Mouse (Mus musculus): ENCODE measurements at regions not wholly inside any gene's neighbourhood (a gene's known extent, or its start where the extent isn't known, plus 50 kb on each side); places are given as distances from the start of the nearest gene placed in this dataset.
"Not testable (repeated sequence)": the region's sequence is repeated elsewhere in the genome, so short reads cannot be mapped to it uniquely, and the experiment has no call there.

- not testable (repeated sequence) for H3K36me3 ChIP-seq; H3K4me3 ChIP-seq (replicated peaks); ATAC-seq (replicated peaks; ENCODE audit: low FRiP score); H3K9ac ChIP-seq; H3K4me2 ChIP-seq; H3K27ac ChIP-seq; H3K4me1 ChIP-seq; H3K27me3 ChIP-seq; H3K9me3 ChIP-seq (replicated peaks)
- WGBS: 82% methylated on average over 17 of the region's 17 CpGs
Measured at GRCm38 (mm10) chr13:111883768-111884566, 75.2 kb upstream of the Map3k1 start.

GRCm38 (mm10) chr13:111890792-111891191 is 82.0 kb upstream of the Map3k1 start:
- Histone ChIP-seq H3K9me3 (replicated peaks) (no peaks in the 10 kb centered on the region), H3K27ac (no peak overlapping the region), H3K4me3 (replicated peaks) (no peak overlapping the region), H3K27me3 (no peaks in the 10 kb centered on the region), H3K4me2 (no peak overlapping the region), H3K9ac (no peak overlapping the region), H3K36me3 (no peaks in the 10 kb centered on the region), H3K4me1 (peaks cover 21% of the 10 kb centered on the region)
- 69% methylated on average over 3 of the region's 3 CpGs for WGBS
- ATAC-seq (replicated peaks; ENCODE audit: low FRiP score): no peak

- Histone ChIP-seq H3K36me3 (no peaks in the 10 kb centered on the region), H3K4me2 (no peak overlapping the region), H3K9me3 (replicated peaks) (no peaks in the 10 kb centered on the region), H3K27me3 (no peaks in the 10 kb centered on the region), H3K27ac (no peak overlapping the region), H3K4me1 (peaks cover 31% of the 10 kb centered on the region), H3K4me3 (replicated peaks) (no peak overlapping the region), H3K9ac (no peak overlapping the region)
- 90% methylated on average over 8 of the region's 8 CpGs for WGBS
- no peak for ATAC-seq (replicated peaks; ENCODE audit: low FRiP score)
Measured at GRCm38 (mm10) chr13:111892141-111892540, 83.3 kb upstream of the Map3k1 start.

GRCm38 (mm10) chr13:111893221-111893713 is 84.5 kb upstream of the Map3k1 start:
- no peak overlapping the region for H3K9ac ChIP-seq
- no peaks in the 10 kb centered on the region for H3K36me3 ChIP-seq
- H3K4me2 ChIP-seq: peak overlapping the region; percentile 36
- H3K27me3 ChIP-seq: no peaks in the 10 kb centered on the region
- ATAC-seq (replicated peaks; ENCODE audit: low FRiP score): no peak
- peaks cover 31% of the 10 kb centered on the region for H3K4me1 ChIP-seq
- no peaks in the 10 kb centered on the region for H3K9me3 ChIP-seq (replicated peaks)
- 0 out of 2 replicates have a peak overlapping the region, but pooled peaks have one; percentile 16 for H3K27ac ChIP-seq
- 8% methylated on average over 14 of the region's 14 CpGs for WGBS
- no peak overlapping the region for H3K4me3 ChIP-seq (replicated peaks)

- no peaks in the 10 kb centered on the region for H3K9me3 ChIP-seq (replicated peaks)
- H3K4me1 ChIP-seq: peaks cover 31% of the 10 kb centered on the region
- no peaks in the 10 kb centered on the region for H3K36me3 ChIP-seq
- H3K27ac ChIP-seq: no peak overlapping the region
- WGBS: 71% methylated on average over 15 of the region's 15 CpGs
- H3K27me3 ChIP-seq: no peaks in the 10 kb centered on the region
- H3K4me3 ChIP-seq (replicated peaks): no peak overlapping the region
- no peak overlapping the region for H3K9ac ChIP-seq
- H3K4me2 ChIP-seq: peak overlapping the region; percentile 35
- ATAC-seq (replicated peaks; ENCODE audit: low FRiP score): peak; percentile 31; the same call in 1 of the 2 replicates
Measured at GRCm38 (mm10) chr13:111894804-111895478, 86.1 kb upstream of the Map3k1 start.

- H3K36me3 ChIP-seq: no peaks in the 10 kb centered on the region
- no peak overlapping the region for H3K27ac ChIP-seq
- no peak overlapping the region for H3K9ac ChIP-seq
- no peak overlapping the region for H3K4me3 ChIP-seq (replicated peaks)
- no peaks in the 10 kb centered on the region for H3K27me3 ChIP-seq
- WGBS: 32% methylated on average over 2 of the region's 2 CpGs
- no peak overlapping the region for H3K4me2 ChIP-seq
- no peak for ATAC-seq (replicated peaks; ENCODE audit: low FRiP score)
- H3K4me1 ChIP-seq: peaks cover 31% of the 10 kb centered on the region
- no peaks in the 10 kb centered on the region for H3K9me3 ChIP-seq (replicated peaks)
Measured at GRCm38 (mm10) chr13:111896279-111896678, 87.5 kb upstream of the Map3k1 start.

GRCm38 (mm10) chr13:111903361-111903760 is 94.6 kb upstream of the Map3k1 start:
- H3K27me3 ChIP-seq: no peaks in the 10 kb centered on the region
- H3K4me1 ChIP-seq: peaks cover 19% of the 10 kb centered on the region
- H3K27ac ChIP-seq: no peak overlapping the region
- ATAC-seq (replicated peaks; ENCODE audit: low FRiP score): no peak
- no peak overlapping the region for H3K4me2 ChIP-seq
- H3K9me3 ChIP-seq (replicated peaks): no peaks in the 10 kb centered on the region
- 54% methylated on average over 2 of the region's 2 CpGs for WGBS
- no peak overlapping the region for H3K4me3 ChIP-seq (replicated peaks)
- H3K9ac ChIP-seq: no peak overlapping the region
- no peaks in the 10 kb centered on the region for H3K36me3 ChIP-seq

GRCm38 (mm10) chr13:111903931-111904330 is 95.1 kb upstream of the Map3k1 start:
- H3K9me3 ChIP-seq (replicated peaks): no peaks in the 10 kb centered on the region
- 55% methylated on average over 9 of the region's 9 CpGs for whole genome bisulfite sequencing
- no peak overlapping the region for H3K4me3 ChIP-seq (replicated peaks)
- no peak overlapping the region for H3K9ac ChIP-seq
- no peak for ATAC-seq (replicated peaks; ENCODE audit: low FRiP score)
- H3K4me1 ChIP-seq: peaks cover 19% of the 10 kb centered on the region
- H3K4me2 ChIP-seq: no peak overlapping the region
- no peak overlapping the region for H3K27ac ChIP-seq
- no peaks in the 10 kb centered on the region for H3K27me3 ChIP-seq
- H3K36me3 ChIP-seq: no peaks in the 10 kb centered on the region

- no peaks in the 10 kb centered on the region for H3K27me3 ChIP-seq
- no peaks in the 10 kb centered on the region for H3K9me3 ChIP-seq (replicated peaks)
- H3K27ac ChIP-seq: peak overlapping the region; percentile 66
- H3K9ac ChIP-seq: no peak overlapping the region
- 44% methylated on average over 16 of the region's 17 CpGs for WGBS
- H3K4me1 ChIP-seq: peaks cover 19% of the 10 kb centered on the region
- peak; percentile 44 for ATAC-seq (replicated peaks; ENCODE audit: low FRiP score)
- no peaks in the 10 kb centered on the region for H3K36me3 ChIP-seq
- no peak overlapping the region for H3K4me3 ChIP-seq (replicated peaks)
- H3K4me2 ChIP-seq: peak overlapping the region; percentile 28
Measured at GRCm38 (mm10) chr13:111904616-111905212, 95.9 kb upstream of the Map3k1 start.

GRCm38 (mm10) chr13:111905213-111905701 is 96.5 kb upstream of the Map3k1 start:
- Histone ChIP-seq H3K36me3 (no peaks in the 10 kb centered on the region), H3K4me1 (peaks cover 19% of the 10 kb centered on the region), H3K9me3 (replicated peaks) (no peaks in the 10 kb centered on the region), H3K4me3 (replicated peaks) (no peak overlapping the region), H3K27me3 (no peaks in the 10 kb centered on the region), H3K4me2 (peak overlapping the region; percentile 28), H3K9ac (no peak overlapping the region), H3K27ac (peak overlapping the region; percentile 66)
- WGBS: 29% methylated on average over 10 of the region's 10 CpGs
- peak; percentile 77 for ATAC-seq (replicated peaks; ENCODE audit: low FRiP score)

- no peaks in the 10 kb centered on the region for H3K9me3 ChIP-seq (replicated peaks)
- no peak for ATAC-seq (replicated peaks; ENCODE audit: low FRiP score)
- 79% methylated on average over 5 of the region's 5 CpGs for WGBS
- no peak overlapping the region for H3K4me2 ChIP-seq
- no peak overlapping the region for H3K27ac ChIP-seq
- no peak overlapping the region for H3K4me3 ChIP-seq (replicated peaks)
- no peaks in the 10 kb centered on the region for H3K4me1 ChIP-seq
- H3K27me3 ChIP-seq: no peaks in the 10 kb centered on the region
- H3K9ac ChIP-seq: no peak overlapping the region
- H3K36me3 ChIP-seq: no peaks in the 10 kb centered on the region
Measured at GRCm38 (mm10) chr13:111911071-111911470, 102.3 kb upstream of the Map3k1 start.

Measured in kidney, embryonic 15.5 days (tissue).